In the genomic region with DNA sequence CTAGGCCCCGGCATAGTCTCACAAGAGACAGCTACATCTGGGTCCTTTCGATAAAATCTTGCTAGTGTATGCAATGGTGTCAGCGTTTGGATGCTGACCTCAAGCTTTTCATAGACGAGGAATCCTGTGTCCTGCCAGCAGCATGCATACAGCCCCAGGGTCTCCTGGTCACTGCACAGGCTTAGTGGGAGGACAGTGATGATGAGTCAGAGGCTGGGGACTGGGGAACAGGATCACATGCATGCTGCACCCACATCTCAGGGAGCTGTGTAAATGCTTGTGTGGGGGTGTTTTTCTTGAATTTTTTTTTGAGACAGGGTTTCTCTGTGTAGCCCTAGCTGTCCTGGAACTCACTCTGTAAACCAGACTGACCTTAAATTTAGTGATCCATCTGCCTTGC, we compare ENCODE assay signal across 7 mouse cellular contexts. TPM values are rescaled to one million over a fixed set of nuclear protein-coding genes. Genes with fewer than 3 reads are reported as not detected.
"Had no signal": no experiment of that assay in that cellular context is flagged by ENCODE, and none has a peak within 500 bp of the region (broad histone marks: within the 10 kb centered on the region; RNA-seq: fewer than 3 reads in every experiment).

No protein-coding gene starts in this region.

RNA-seq across cellular contexts. Expression of a gene that starts 48.7 kb away (rescaled TPM):
- total RNA-seq: left cerebral cortex, adult 2 months; liver, adult 2 months; megakaryocyte progenitor cell, adult 5-6 weeks; megakaryocyte, adult 5-6 weeks; megakaryocyte-erythroid progenitor cell, adult 5-6 weeks; monocyte, adult 5-6 weeks had no signal
- polyA plus RNA-seq: myocyte had no signal
